Mouse (Mus musculus) C2C12 (cell line): ENCODE results near the gene Krtap19-1. TPM values are rescaled to one million over a fixed set of nuclear protein-coding genes. Genes with fewer than 3 reads are reported as not detected.

Source experiments
- H3K27me3 ChIP-seq: one replicate; pipeline ENCODE4 v1.6.1; 2011; ENCODE audit not compliant: control insufficient read depth, insufficient read depth, insufficient read length
- H3K36me3 ChIP-seq: one replicate; pipeline ENCODE4 v1.6.1; 2011; ENCODE audit not compliant: control insufficient read depth, insufficient read depth
- H3K4me3 ChIP-seq: one replicate; pipeline ENCODE4 v1.5.1; 2011; ENCODE audit warnings: mild to moderate bottlenecking, control low read depth; ENCODE audit not compliant: poor library complexity, insufficient read depth, severe bottlenecking
- H3K79me2 ChIP-seq: one replicate; pipeline ENCODE4 v1.6.1; 2011; ENCODE audit not compliant: control insufficient read depth, insufficient read depth
- H3K79me3 ChIP-seq: one replicate; pipeline ENCODE4 v1.6.1; 2011; ENCODE audit warnings: low read depth, control low read depth
- H3ac ChIP-seq: one replicate; pipeline ENCODE3; 2011; ENCODE audit warnings: low read depth; ENCODE audit not compliant: control insufficient read depth, insufficient read length
- CEBPB ChIP-seq: IDR thresholded peaks from one replicate; pipeline ENCODE4 v1.6.1; 2011; ENCODE audit warnings: low read depth, mild to moderate bottlenecking, control low read depth, moderate library complexity
- CTCF ChIP-seq: IDR thresholded peaks from one replicate; pipeline ENCODE4 v1.5.1; 2011; ENCODE audit not compliant: control insufficient read depth, insufficient read depth, insufficient read length
- FOSL1 ChIP-seq: IDR thresholded peaks from one replicate; pipeline ENCODE4 v1.8.0; 2011; ENCODE audit warnings: mild to moderate bottlenecking, low read length; ENCODE audit not compliant: poor library complexity, insufficient read depth, severe bottlenecking
- MAX ChIP-seq: IDR thresholded peaks from one replicate; pipeline ENCODE4 v1.6.1; 2011; ENCODE audit warnings: mild to moderate bottlenecking, control low read depth
- MYOD1 ChIP-seq: IDR thresholded peaks from one replicate; pipeline ENCODE4 v1.6.1; 2011; ENCODE audit warnings: low read depth; ENCODE audit not compliant: control insufficient read depth, insufficient read length
- MYOG ChIP-seq: IDR thresholded peaks from one replicate; pipeline ENCODE4 v1.6.1; 2011; ENCODE audit not compliant: control insufficient read depth, insufficient read length; ENCODE audit errors: extremely low read depth
- USF1 ChIP-seq: IDR thresholded peaks from one replicate; pipeline ENCODE4 v1.6.1; 2011; ENCODE audit warnings: low read depth, mild to moderate bottlenecking, control low read depth, moderate library complexity
- polyA plus RNA-seq: library from polyadenylated mRNA; unstranded; fragments of >200 nt; fragmentation: generic; extraction: Trizol; gene quantifications from one replicate; pipeline ENCODE4 v1.2.1, GENCODE M21; 2012; ENCODE audit warnings: missing spikeins

The Krtap19-1 gene
- polyA plus RNA-seq, 1 experiment: not detected

- H3K79me3 ChIP-seq: no peaks in the 10 kb centered on the region
- H3K27me3 ChIP-seq: no peaks in the 10 kb centered on the region
- H3ac ChIP-seq: no peak overlapping the region
- no peak overlapping the region for H3K4me3 ChIP-seq
- TF ChIP-seq CTCF: no peak
- no peak for TF ChIP-seq MAX
- no peak for TF ChIP-seq CEBPB
- no peaks in the 10 kb centered on the region for H3K36me3 ChIP-seq
- H3K79me2 ChIP-seq: no peaks in the 10 kb centered on the region
Observed at GRCm38 (mm10) chr16:88823736-88824135, 45.5 kb downstream of the Krtap19-1 start.

GRCm38 (mm10) chr16:88820066-88820465, 49.1 kb downstream of the Krtap19-1 start, which contains the start of gene Krtap15:
Krtap15 (plus strand) TSS chr16:88820215.
- TF ChIP-seq USF1: no peak
- no peak for TF ChIP-seq CTCF
- no peak for TF ChIP-seq CEBPB
- no peak for TF ChIP-seq MAX
- TF ChIP-seq FOSL1: no peak
- no peak for TF ChIP-seq MYOD1
- no peak for TF ChIP-seq MYOG
- Histone ChIP-seq H3K79me3 (no peaks in the 10 kb centered on the region), H3K36me3 (no peaks in the 10 kb centered on the region), H3K27me3 (no peaks in the 10 kb centered on the region), H3K4me3 (no peak within 1 kb of the TSS), H3ac (no peak within 1 kb of the TSS), H3K79me2 (no peaks in the 10 kb centered on the region)

Other genes with a start within 250 kb of the Krtap19-1 start
- gene 2310079G19Rik, start 241.7 kb downstream of the Krtap19-1 start, polyA plus RNA-seq: not detected
- not detected for gene Krtap26-1, start 221.6 kb downstream of the Krtap19-1 start, polyA plus RNA-seq
- not detected for gene Krtap27-1, start 197.7 kb downstream of the Krtap19-1 start, polyA plus RNA-seq
- not detected for gene 2310061N02Rik, start 161.4 kb downstream of the Krtap19-1 start, polyA plus RNA-seq
- not detected for gene Krtap13-1, start 140.5 kb downstream of the Krtap19-1 start, polyA plus RNA-seq
- gene Krtap13, start 117.8 kb downstream of the Krtap19-1 start, polyA plus RNA-seq: not detected
- gene 2310034C09Rik, start 110.6 kb downstream of the Krtap19-1 start, polyA plus RNA-seq: not detected
- not detected for gene 2310057N15Rik, start 95.2 kb downstream of the Krtap19-1 start, polyA plus RNA-seq
- not detected for gene Gm5965, start 91.5 kb downstream of the Krtap19-1 start, polyA plus RNA-seq
- not detected for gene Gm20741, start 57.2 kb downstream of the Krtap19-1 start, polyA plus RNA-seq
- not detected for gene Krtap15, start 49.2 kb downstream of the Krtap19-1 start, polyA plus RNA-seq
- gene Krtap14, start 43.3 kb downstream of the Krtap19-1 start, polyA plus RNA-seq: not detected
- gene Krtap19-2, start 4.9 kb upstream of the Krtap19-1 start, polyA plus RNA-seq: not detected
- not detected for gene Krtap19-3, start 8.6 kb upstream of the Krtap19-1 start, polyA plus RNA-seq
- gene Krtap19-4, start 15.7 kb upstream of the Krtap19-1 start, polyA plus RNA-seq: not detected
- not detected for gene Krtap19-5, start 27.0 kb upstream of the Krtap19-1 start, polyA plus RNA-seq
- gene Krtap19-9b, start 62.9 kb upstream of the Krtap19-1 start, polyA plus RNA-seq: not detected
- gene Krtap16-3, start 93.5 kb upstream of the Krtap19-1 start, polyA plus RNA-seq: not detected
- gene Krtap22-2, start 141.3 kb upstream of the Krtap19-1 start, polyA plus RNA-seq: not detected
- not detected for gene Gm10229, start 145.9 kb upstream of the Krtap19-1 start, polyA plus RNA-seq
- gene Krtap6-1, start 162.3 kb upstream of the Krtap19-1 start, polyA plus RNA-seq: not detected
- not detected for gene Gm10228, start 172.1 kb upstream of the Krtap19-1 start, polyA plus RNA-seq
- gene Krtap6-5, start 178.5 kb upstream of the Krtap19-1 start, polyA plus RNA-seq: not detected
- gene 1110025L11Rik, start 194.6 kb upstream of the Krtap19-1 start, polyA plus RNA-seq: not detected
- gene Krtap6-3, start 214.6 kb upstream of the Krtap19-1 start, polyA plus RNA-seq: not detected